Mouse (Mus musculus): ENCODE data around the gene Reep3.
"Not testable (repeated sequence)": the region's sequence is repeated elsewhere in the genome, so short reads cannot be mapped to it uniquely, and the experiment has no call there.

The Reep3 gene

DNA sequence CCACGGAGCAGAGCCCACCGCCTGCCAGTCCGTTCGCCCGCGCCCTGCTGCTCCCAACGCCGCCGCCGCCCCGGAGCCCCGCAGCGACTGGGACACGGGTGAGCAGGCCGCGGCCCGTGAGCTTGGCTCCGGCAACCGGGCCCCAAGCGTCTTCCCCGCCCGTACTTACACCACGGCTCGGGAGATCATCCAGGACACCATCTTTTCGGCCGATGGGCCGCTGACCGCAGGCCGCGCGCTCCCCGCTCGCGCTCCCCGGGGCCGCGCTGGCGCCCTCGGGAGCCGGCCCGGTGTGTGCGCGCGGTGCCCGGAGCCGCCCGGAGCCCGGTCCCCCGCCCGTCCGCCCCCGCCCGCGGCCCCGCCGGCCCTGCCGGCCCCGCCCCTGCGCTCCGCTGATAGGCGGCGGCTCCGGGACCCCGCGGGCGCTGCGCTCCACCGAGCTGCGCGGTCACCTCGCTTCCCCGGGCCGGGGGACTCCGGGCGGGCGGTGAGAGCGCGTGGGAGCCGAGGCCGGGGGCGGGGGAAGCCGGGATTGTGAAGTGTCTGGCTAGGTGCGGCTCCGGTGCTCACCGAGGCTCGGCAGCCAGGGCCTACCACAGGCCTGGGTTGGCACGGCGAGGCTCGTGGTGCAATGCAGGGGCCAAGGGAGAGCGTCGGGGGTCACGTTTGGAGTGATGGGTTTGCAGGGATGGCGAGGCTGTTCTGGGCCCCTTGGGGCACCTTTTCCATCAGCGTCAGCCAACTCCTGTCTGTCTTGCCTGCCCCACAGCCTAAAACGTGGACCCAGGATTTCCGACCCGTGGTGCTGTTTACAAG is at the start of gene Reep3:
Gene Reep3 (minus strand): TSS at position 325 of the 816 bp plus-strand sequence.
- DNase-seq (ENCODE audit: extremely low read depth, insufficient read length, low spot score) = peak; percentile 77

DNA sequence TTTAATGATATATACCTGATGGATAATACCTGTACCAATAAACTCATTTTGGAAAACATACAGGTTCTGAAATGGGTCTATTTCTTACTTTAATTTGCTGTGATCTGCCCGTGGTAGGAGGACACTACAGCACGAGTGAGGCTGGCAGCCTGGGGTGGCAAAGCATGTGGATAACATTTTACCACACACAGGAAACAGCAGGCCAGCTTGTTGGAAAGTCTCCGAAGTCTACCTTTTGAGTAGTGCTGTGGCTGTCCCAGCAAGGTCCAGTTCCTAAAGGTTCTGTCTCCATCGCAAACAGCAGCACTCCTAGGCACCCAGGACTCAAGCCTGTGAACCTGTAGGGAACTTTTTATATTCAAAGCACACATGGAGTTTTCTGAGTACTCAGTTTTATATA is 48.9 kb upstream of the Reep3 start:
- no peak for DNase-seq (ENCODE audit: extremely low read depth, insufficient read length, low spot score)

DNA sequence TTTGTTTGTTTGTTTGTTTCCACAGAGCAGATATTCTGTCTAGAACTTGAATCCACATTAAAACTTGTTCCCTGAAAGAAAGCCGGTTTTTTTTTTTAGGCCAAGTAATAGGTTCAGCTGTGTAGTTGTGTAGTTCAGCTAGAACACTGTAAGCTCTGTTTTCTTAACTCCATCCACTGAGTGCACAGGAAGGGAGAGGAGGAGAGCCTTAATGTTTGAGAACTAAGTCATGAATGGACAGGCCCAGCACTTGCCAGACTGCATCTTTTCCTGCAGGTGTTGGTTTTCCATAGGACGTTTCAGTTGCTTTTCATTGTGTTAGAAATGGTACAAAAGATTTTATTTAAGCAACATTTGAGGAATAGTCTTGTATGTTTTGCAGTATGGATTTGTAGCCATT is 47.5 kb upstream of the Reep3 start:
- DNase-seq (ENCODE audit: extremely low read depth, insufficient read length, low spot score) = no peak

DNA sequence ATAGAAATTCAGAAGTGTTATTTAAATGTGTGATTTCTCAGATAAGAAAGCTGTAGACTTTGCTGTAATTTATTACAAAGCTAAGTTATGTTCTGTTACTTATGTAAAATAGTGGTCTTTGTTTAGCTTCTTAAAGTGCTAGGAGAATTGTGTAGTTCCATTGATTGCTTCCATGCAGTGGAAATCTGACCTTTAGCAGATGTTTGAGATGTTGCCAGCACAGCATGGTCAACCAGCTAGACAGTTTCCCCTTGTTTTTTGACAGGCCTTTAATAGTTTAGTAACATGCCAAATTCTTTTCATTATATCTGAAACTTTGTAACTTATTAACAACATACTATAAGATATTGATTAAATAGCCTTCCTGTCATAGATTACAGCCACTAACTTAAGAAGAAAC is 46.9 kb upstream of the Reep3 start:
- no peak for DNase-seq (ENCODE audit: extremely low read depth, insufficient read length, low spot score)

DNA sequence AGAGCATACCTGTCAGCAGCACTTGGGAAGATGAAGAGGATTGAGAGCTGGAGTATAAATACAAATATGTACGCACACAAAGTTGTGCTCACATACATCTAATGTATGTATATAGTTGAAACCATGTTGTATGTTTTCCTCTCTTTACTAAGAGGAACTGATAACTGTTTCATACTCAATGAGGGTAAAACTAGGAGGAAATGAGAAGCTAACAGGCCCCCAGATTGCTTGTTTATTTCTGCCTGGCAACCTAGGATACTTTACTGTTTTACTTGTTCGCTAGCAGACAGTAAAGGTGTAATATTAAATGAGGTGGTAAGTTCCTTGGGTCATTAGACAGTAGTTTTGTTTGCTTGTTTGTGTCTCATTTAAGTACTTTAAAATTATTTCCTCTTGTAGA is 40.7 kb upstream of the Reep3 start:
- no peak for DNase-seq (ENCODE audit: extremely low read depth, insufficient read length, low spot score)

DNA sequence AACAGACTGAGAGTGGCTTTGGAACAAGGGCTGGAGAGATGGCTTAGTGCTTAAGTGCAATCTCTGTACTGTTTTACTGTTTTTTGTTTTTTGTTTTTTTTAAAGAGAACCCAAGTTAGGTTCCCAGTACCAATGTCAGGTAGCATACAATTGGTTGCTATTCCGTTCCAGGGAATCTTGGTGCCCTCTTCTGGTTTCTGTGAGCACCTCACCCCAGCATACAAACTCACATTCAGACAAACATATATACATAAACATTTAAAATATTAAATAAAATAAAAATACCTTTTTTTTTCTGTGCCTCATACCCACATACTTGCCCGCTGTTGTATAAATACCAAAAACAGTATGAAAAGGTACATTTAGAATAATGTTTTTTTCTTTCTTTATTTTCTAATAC is 37.6 kb upstream of the Reep3 start:
- DNase-seq (ENCODE audit: extremely low read depth, insufficient read length, low spot score) = no peak

DNA sequence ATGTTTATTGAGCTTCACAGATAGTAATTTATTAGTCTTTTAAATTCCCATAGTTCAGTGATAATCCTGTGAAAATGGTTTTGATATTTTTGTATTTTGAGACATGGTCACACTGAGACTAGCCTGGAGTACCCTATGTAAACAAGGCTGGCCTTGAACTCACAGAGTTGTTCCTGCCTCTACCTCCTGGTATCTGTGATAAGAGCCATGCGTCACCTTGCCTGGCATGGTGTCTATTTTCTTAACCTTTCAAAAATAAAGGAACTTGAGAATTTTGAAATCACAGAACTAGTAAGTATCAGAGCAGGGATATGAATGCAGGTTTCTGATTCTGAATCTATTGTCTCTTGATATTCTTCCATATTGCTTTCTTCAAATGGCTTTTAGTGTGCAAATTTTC is 35.0 kb upstream of the Reep3 start:
- no peak for DNase-seq (ENCODE audit: extremely low read depth, insufficient read length, low spot score)

DNA sequence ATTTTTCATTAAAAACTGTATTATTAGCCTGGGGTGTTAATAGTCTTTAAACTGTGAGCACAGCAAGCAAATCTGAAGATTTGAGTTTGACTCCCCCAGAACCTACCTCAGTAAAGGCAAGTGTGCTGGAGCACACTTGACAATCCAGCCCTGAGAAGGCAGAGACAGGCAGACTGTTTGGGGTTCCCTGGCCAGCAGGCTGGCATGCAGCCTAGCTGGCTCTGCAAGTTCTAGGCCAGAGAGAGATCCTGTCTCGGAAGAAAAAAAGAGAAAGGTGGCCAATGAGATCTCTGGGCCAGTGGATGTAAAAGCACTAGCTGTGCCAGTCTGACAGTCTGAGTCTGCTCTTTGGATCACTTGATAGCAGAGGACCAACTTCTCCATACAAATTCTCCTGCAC is 32.8 kb upstream of the Reep3 start:
- no peak for DNase-seq (ENCODE audit: extremely low read depth, insufficient read length, low spot score)

DNA sequence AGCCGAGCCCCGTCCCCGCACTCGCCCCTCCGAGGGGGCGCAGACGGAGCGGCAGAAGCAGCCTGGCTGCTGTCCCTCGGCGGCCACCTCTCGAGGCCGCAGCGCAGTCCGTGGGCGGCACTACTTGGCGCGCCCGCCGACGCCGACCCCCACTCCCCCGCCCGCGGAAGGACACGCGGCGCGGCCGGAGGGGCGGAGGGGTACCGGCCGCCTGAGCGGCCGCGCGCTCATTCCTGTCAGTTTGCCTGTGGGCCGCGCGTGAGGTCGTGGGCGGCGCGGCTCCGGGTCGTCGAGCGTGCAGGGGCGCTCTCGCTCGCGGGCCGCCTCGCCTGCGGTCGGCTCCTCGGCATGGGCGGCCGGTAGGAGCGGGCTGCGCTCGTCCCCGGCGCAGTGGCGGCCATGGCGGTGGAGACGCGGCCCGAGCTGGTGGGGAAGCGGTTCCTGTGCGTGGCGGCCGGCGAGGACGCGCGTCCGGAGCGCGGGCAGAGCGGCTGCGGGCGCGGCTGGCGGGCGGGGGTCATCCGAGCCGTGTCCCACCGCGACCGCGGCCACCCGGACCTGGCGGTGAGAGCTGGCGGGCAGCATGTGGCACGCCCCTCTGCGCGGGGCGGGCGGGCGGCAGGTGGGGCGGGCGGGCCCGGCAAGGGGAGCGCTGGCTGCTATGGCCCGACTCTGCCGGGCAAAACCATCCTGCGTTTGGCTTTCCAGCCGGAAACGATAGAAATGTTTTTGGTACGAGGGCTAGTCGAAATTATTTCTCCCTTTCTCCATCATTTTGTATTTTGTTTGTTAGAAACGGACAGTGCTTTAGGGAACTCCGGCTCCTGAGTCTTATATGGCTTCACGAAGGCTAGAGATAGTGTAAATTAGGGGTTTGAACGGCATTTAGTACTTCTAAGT is 30.4 kb upstream of the Reep3 start:
- no peak for DNase-seq (ENCODE audit: extremely low read depth, insufficient read length, low spot score)

DNA sequence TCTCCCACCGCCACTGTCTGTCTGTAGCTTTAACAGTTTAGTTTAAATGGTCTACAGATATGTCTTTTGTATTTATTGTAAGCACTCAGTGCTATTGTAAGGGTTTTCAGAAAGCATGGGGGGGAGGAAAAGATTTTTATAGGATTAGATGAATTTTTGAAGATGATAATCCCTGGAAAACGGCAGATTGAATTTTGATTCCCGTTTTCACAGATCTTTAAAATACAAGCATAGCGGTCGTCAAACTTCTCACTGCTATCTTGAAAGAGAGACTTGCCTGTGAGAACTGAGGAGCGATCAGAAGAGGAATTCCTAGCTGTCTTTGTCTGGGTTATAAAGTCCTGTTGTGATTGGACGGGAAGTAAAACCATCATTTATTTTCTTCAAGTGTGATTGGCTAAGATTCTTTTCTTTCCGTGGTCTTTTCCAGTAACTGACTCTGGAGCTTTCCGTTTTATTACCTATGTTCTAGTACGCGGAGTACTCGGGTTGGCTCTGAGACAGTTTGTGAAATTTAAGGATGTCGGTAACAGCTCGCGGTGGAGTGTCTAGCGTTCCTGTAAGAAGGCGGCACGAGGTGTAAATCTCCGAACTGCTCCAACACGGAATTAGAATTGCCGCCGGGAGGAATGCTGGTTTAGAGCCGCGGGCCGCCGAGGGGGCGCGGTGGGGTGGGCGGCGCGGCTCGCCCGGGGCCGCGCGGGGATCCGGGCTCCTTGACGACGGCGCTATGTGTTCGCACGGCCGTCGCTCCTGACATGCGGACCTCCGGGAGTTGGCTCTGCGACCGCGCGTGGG is 29.5 kb upstream of the Reep3 start:
- DNase-seq (ENCODE audit: extremely low read depth, insufficient read length, low spot score) = no peak

DNA sequence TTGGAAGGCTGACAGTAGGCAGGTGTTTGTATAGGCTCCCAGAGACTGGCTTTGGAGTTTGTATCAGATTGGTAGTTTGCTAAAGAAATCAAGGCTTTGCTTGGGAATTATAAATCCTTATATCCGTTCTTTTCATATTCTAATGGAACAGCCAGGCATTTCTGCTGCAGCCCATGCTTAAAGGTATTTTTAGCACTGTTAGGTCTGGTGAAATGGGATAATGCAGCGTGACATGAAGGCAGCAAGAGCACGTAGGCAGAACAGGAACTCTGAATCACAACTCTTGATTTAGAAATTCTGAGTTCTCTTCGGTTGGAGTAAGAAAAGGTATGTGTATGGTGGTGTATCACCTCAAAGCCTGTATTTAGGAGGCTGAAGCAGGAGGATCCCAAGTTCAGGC is 27.4 kb upstream of the Reep3 start:
- DNase-seq (ENCODE audit: extremely low read depth, insufficient read length, low spot score) = no peak

DNA sequence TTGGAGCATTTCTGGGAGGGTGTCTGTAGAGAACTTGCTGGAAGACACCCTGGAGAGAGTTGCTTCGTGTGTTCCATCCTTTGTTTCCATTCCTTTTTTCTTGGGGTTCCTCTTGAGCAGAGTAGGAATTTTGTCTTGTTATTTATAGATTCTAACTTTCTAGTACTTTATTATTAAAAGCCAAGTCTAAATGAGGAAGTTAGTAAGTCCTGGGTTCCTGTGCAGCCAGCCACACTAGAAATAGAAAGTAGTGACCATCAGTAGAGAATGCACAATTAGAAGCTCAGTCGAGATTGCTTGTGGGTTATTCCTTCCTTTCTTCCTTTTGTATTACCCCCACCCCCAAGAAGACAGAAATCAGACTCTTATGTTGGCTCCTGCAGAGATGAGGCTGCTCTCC is 27.0 kb upstream of the Reep3 start:
- DNase-seq (ENCODE audit: extremely low read depth, insufficient read length, low spot score) = no peak

DNA sequence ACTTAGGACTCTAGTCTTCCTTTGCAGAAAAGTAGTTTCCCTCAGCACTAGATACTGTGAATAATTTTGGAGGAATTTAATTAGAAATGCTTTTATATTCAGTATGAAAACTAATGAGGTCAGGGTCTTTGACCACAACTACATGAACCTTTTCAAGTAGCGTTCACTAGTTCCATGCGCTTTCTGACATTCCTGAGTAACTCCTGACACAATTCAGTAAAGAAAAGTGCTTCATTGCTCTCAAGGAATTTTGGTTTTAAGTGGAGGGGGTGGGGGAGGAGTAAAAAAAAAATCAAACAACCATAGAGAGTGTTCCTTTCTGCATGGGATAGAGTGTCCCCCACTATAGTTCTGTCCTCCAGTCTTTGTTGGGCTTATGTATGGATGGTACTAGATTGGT is 23.9 kb upstream of the Reep3 start:
- no peak for DNase-seq (ENCODE audit: extremely low read depth, insufficient read length, low spot score)

DNA sequence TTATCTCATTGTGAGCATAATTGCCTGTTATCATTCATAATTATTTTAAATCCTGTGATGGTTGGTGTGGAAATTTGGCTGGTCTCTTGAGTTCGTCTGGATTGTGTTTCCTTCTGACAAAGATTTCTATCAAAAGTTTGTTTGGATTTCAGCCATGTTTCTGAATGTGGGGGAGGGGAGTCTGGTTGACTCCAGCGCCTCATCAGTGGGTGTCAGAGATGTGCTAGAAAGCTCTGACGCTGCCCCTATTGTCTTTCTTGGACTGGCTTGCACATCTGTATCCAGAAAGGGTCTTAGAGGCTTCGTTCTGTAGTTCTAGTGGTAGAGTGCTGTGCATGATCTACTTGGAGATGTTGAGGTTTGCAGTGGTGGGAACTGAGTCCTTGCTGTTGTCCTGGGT is 23.4 kb upstream of the Reep3 start:
- DNase-seq (ENCODE audit: extremely low read depth, insufficient read length, low spot score) = no peak

DNA sequence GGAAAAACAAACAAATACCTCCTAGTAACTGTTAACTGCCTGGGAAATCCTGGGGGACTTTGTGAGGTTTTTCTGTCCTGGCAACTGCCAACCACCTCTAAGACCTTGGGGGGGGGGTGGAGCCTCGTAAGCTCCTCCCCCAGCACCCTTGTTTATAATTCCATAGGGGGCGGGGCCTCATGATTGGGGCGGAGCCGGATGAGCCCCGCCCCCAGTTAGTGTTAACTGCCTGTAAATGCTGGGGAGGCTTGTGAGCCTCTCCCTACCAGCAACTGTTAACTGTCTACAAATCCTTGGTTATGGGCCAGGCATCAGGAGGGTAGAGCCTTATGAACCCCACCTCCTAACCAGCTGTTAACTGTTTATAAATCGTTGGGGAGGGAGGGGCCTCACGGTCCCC is 22.5 kb upstream of the Reep3 start:
- no peak for DNase-seq (ENCODE audit: extremely low read depth, insufficient read length, low spot score)

DNA sequence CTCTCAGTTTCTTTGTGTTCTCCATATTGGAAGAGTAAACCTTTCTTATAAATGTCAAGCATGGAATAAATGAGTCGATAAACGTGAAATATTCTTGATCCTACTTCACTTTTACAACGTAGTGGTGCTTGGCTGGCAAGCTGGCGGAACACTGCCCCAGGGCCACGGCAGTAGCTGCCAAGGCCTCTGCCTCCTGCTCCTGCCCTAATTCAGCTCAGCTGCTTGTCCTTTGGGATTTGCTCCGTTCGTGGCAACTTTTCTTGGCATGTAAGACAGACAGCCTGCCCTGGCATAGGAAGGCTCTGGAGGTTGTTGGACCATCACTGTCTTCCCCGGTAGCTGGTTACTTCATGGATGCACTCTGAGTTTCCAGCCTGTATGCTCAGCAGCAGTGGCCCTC is 19.5 kb upstream of the Reep3 start:
- peak; percentile 57 for DNase-seq (ENCODE audit: extremely low read depth, insufficient read length, low spot score)

DNA sequence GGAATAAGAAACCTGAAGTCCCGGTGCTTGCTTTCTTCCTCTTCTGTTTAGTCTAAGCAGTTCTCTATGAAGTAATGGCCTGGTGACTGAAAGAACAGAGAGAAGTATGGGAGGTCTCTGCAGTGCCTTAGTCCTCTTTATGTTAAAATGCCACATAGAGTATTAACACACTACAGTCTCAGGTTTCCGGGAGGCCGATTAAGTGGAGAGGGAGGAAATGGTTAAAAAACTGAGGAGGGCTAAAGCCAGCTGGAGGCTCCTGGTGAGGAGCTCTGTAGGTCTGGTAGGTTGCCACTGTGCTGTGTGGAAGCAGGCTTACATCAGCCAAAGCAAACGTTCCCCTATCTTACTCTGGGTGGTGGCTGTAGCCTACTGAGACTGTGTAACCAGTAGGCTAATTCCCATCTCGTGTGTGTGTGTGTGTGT is 18.9 kb upstream of the Reep3 start:
- peak; percentile 27 for DNase-seq (ENCODE audit: extremely low read depth, insufficient read length, low spot score)

DNA sequence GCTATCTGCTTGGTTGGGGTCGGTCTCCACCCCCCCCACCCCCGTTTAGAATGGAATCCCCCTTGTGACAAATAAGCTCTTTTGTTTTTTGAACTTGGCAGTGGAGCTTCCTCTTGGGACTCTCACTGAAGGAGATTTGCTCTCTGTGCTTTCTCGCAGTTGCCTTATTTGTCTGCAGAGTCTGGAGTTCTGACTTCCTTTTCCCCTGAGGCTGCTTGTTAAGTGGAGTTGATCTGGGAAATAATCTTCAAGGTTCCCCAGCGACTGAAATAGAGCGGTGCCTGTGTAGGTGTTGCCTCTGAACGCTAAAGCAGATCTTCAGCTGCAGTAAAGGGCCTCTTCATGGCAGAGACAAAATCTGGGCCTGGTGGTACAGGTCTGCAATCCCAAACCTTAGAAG is 18.4 kb upstream of the Reep3 start:
- DNase-seq (ENCODE audit: extremely low read depth, insufficient read length, low spot score) = no peak

DNA sequence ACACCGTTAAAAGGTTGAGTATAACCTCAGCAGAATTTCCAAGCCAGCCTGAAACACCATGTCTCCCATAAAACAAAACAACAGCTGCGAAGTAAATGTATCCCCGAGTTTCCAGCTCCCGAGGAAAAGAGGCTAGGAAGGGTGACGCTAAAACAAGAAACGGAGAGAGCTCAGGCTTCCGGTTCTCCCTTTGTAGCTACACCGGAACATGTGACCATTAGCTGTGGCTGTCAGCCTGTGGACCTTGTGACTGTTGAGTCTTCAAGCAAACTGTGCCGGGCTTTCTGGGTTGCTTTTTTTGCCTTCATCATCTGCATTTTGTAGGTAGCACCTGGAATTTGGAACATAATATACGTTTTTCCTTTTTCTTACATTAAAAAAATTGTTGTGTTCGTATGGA is 17.1 kb upstream of the Reep3 start:
- no peak for DNase-seq (ENCODE audit: extremely low read depth, insufficient read length, low spot score)

DNA sequence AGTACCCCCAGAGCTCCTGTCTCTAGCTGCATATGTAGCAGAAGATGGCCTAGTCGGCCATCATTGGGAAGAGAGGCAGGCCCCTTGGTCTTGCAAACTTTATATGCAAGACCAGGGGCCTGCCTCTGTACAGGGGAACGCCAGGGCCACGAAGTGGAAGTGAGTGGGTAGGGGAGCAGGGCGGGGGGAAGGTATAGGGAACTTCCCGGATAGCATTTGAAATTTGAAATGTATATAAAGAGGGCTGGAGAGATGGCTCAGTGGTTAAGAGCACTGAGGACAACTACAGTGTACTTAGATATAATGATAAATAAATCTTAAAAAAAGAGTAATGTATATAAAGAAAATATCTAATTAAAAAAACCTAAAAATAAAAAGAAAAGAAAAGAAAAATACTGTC is 16.2 kb upstream of the Reep3 start:
- not testable (repeated sequence) for DNase-seq (ENCODE audit: extremely low read depth, insufficient read length, low spot score)

DNA sequence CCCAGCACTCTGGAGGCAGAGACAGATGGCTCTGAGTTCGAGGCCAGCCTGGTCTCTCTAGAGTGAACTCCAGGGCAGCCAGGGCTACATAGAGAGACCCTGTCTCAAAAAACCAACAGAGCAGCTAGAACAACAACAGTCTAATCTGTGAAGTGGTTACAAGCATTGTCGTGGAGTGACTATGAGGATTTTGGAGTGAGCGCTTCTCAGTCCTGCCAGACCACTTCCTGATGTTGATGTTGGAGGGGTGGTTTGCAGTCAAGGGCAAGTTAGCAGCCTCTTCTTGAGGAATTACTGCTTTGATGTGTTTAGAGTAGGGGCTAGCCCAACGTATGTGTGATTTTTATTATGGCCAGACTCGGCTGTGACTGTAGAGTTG is 15.0 kb upstream of the Reep3 start:
- no peak for DNase-seq (ENCODE audit: extremely low read depth, insufficient read length, low spot score)
